Mouse (Mus musculus) embryonic facial prominence, embryonic 13.5 days (tissue): ENCODE measurements at regions not wholly inside any gene's neighbourhood (a gene's known extent, or its start where the extent isn't known, plus 50 kb on each side); places are given as distances from the start of the nearest gene placed in this dataset.
"Not testable (repeated sequence)": the region's sequence is repeated elsewhere in the genome, so short reads cannot be mapped to it uniquely, and the experiment has no call there.

ENCODE experiments used
- ATAC-seq: fragments of 200-750 bp; cut with Nextera tagmentation; 2 replicates; pipeline ENCODE4 v1.8.0; 2017; ENCODE audit warnings: low read depth; ENCODE audit not compliant: insufficient number of reproducible peaks, insufficient read depth, low FRiP score, low TSS enrichment
- H3K27ac ChIP-seq: fragments of 300-500 bp; sonication (generic); 2 replicates; pipeline ENCODE4 v1.5.1; 2015; ENCODE audit warnings: moderate library complexity, mild to moderate bottlenecking, inconsistent platforms
- H3K27me3 ChIP-seq: fragments of 300-500 bp; sonication (generic); 2 replicates; pipeline ENCODE4 v1.6.1; 2015; ENCODE audit warnings: mild to moderate bottlenecking, inconsistent platforms
- H3K36me3 ChIP-seq: fragments of 300-500 bp; sonication (generic); 2 replicates; pipeline ENCODE4 v1.6.1; 2015; ENCODE audit warnings: mild to moderate bottlenecking, inconsistent platforms
- H3K4me1 ChIP-seq: fragments of 300-500 bp; sonication (generic); 2 replicates; pipeline ENCODE4 v1.6.1; 2015; ENCODE audit warnings: inconsistent platforms
- H3K4me2 ChIP-seq: fragments of 300-500 bp; sonication (generic); 2 replicates; pipeline ENCODE4 v1.6.1; 2015; ENCODE audit warnings: moderate library complexity, mild to moderate bottlenecking, inconsistent platforms
- H3K4me3 ChIP-seq: fragments of 300-500 bp; sonication (generic); 2 replicates; pipeline ENCODE4 v1.5.1; 2015; ENCODE audit warnings: mild to moderate bottlenecking, inconsistent platforms
- H3K9ac ChIP-seq: fragments of 300-500 bp; sonication (generic); 2 replicates; pipeline ENCODE4 v1.6.1; 2015; ENCODE audit warnings: mild to moderate bottlenecking, inconsistent platforms
- H3K9me3 ChIP-seq: fragments of 300-500 bp; sonication (generic); 2 replicates; pipeline ENCODE4 v1.6.1; 2016; ENCODE audit warnings: inconsistent platforms
- WGBS: fragments of 180-500 bp; shearing (Covaris S2); methylation state at CpG from one replicate; pipeline ENCODE4 v1.1.7; 2015; ENCODE audit warnings: mixed read lengths; 5-methylcytosine and 5-hydroxymethylcytosine counted together

DNA sequence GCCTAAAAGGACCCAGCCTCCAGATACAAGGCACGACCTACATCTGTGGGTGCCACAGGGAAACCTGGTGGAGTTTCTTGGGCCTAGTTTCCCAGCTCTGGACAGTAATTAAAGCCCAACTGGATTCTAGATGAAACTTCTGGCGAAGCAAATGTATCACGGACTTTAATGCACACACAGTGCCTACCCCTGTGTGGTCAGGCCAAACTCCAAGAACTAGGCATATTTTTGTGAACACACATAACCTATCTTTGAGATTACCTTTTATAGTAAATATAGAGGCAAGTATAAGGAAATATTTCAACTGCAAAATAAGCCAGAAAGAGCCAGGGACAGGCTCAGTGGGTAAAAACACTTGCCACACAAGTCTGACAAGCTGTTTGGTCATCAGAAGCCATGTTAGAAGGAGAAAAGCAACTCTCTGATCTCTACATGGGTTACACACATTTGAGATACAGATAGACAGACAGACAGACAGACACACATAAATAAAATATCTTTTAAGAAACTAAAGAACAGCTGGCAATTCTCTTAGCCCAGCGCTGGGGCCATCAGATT, 63.7 kb upstream of the Cpm start:
- H3K4me2 ChIP-seq, result no peak overlapping the region
- no peak overlapping the region for H3K4me3 ChIP-seq
- peaks cover 5% of the 10 kb centered on the region; the same call in 1 of the 2 replicates for H3K4me1 ChIP-seq
- ATAC-seq, result no peak
- peaks cover 12% of the 10 kb centered on the region for H3K27me3 ChIP-seq
- H3K36me3 ChIP-seq, result no peaks in the 10 kb centered on the region
- no peak overlapping the region for H3K9ac ChIP-seq
- 0 out of 2 replicates have a peak, but pooled peaks cover 2% of the 10 kb centered on the region for H3K9me3 ChIP-seq
- no peak overlapping the region for H3K27ac ChIP-seq
- 90% methylated on average over 4 of the region's 4 CpGs for WGBS

DNA sequence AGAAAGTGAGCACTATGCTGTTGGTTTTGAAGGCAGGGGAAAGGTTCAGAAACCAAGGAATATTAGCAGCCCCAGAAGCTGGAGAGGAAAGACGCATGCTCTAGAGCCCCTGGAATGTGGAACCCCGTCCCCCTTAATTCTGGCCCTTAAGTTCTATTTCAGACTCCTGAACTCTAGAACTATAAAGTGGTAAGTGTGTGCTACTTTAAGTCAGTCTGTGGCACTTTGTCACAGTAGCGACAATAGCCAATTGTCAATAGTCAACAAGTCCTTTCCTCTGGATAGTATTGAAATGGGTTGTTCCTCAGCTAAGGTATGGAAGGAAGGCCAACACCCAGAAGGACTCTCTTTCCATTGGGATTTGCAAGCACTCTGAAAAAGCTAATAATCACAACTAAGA, 64.2 kb upstream of the Cpm start:
- Histone ChIP-seq H3K9me3 (0 out of 2 replicates have a peak, but pooled peaks cover 2% of the 10 kb centered on the region), H3K27ac (no peak overlapping the region), H3K4me3 (no peak overlapping the region), H3K27me3 (peaks cover 8% of the 10 kb centered on the region), H3K4me1 (peaks cover 7% of the 10 kb centered on the region; the same call in 1 of the 2 replicates), H3K9ac (no peak overlapping the region), H3K4me2 (no peak overlapping the region), H3K36me3 (no peaks in the 10 kb centered on the region)
- ATAC-seq, result no peak
- 91% methylated on average over 3 of the region's 3 CpGs for WGBS

DNA sequence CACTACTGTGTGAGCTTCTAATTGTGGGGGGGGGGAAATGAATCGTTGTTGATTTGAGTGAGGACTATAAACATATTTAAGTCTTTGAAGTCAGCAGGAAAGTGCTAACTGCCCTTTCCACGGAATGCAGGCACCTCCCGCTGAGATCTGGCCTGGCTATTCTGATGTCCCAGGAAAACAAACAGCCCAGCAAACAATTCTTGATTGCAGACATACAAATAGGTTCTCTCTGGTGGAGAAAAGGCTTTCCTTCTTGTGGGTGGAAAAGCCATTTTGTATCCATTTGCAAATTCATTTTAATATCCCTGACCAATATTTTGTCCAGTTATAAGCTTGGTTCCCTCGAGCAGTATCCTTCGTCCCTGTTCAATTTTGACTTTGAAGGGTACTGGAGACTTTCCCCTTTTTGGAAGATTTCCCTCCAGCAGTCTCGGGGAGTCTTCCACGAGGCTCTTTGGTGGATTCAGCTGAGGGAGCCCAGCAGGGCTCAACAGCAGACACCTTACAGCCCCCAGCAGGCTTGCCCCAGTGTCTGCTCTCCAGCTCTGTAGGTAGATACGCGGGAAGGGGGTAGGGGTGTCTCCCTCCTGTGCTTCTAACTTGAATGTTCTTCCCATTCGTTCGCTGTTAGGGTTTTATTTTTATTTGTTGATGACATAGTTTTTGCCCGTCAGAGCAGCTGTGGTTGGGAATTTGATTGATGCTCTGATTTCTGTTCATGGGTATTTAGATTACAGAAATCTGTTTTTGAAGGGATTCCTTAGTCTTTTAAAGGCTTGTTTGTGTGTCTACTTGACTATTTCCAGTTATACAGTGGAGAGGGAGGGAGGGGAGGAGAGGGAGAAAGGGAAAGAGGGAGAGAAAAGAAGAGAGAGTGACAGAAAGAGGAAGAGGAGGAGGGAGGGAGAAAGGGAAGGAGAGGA, 64.9 kb upstream of the Cpm start:
- Histone ChIP-seq H3K4me2 (no peak overlapping the region), H3K27me3 (peaks cover 2% of the 10 kb centered on the region), H3K9ac (no peak overlapping the region), H3K36me3 (no peaks in the 10 kb centered on the region), H3K9me3 (0 out of 2 replicates have a peak, but pooled peaks cover 2% of the 10 kb centered on the region), H3K27ac (no peak overlapping the region), H3K4me1 (peaks cover 14% of the 10 kb centered on the region), H3K4me3 (no peak overlapping the region)
- 35% methylated on average over 12 of the region's 12 CpGs for WGBS
- no peak for ATAC-seq

DNA sequence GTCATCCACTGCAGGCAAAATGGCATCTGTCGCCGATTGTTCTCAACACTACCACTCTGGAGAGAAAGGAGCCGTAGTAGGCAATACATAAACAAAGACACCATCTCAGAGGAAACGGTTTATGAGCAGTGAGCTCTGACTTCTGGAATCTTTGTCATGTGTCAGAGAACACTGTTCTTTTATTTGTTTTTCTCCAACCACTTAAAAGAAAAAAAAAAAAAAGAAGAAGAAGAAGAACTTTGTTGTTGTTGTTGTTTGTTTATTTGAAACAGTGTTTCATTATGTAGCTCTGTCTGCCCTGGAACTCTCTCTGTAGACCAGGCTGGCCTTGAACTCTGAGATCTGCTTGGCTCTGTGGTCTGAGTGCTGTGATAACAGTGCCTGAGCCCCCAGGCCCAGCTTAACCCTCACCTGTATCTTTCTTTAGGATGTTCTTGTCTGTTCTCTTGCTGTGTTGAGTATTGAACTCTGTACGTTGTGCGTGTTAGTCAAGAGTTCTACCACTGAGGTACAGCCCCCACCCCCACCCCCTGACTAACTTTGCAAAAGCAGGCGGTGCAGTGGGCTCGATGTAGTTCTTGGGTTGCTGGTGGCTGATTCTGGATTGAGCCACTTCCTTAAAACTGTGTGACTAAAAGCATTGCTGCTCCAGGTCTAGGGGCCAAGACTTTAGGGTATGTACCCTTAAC, 65.7 kb upstream of the Cpm start:
- H3K4me3 ChIP-seq, result no peak overlapping the region

DNA sequence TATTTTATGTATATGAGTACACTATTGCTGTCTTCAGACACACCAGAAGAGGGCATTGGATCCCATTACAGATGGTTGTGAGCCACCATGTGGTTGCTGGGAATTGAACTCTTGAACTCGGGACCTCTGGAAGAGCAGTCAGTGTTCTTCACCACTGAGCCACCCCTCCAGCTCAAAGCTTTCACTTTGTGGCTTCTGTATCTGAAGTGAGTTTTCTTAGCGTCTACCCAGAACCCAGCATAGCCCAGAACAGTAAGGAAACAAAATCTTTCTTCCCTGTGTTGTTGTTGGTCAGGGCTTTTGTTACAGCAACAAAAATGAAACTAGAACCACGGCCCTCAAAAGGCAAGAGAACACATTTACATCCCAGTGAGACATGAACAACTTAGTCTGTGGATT, 66.5 kb upstream of the Cpm start:
- not testable (repeated sequence) for H3K36me3 ChIP-seq, H3K4me3 ChIP-seq, H3K4me2 ChIP-seq, ATAC-seq, H3K27ac ChIP-seq, H3K27me3 ChIP-seq, H3K9ac ChIP-seq, H3K9me3 ChIP-seq
- peaks cover 16% of the 10 kb centered on the region for H3K4me1 ChIP-seq
- WGBS, result 82% methylated on average over 3 of the region's 3 CpGs

More for the DNA sequence above, 65.7 kb upstream of the Cpm start:
- H3K9me3 ChIP-seq, result 0 out of 2 replicates have a peak, but pooled peaks cover 2% of the 10 kb centered on the region
- H3K27ac ChIP-seq, result no peak overlapping the region
- 0 out of 2 replicates have a peak, but pooled peaks cover 4% of the 10 kb centered on the region for H3K27me3 ChIP-seq
- no peaks in the 10 kb centered on the region for H3K36me3 ChIP-seq
- no peak overlapping the region for H3K4me2 ChIP-seq
- 68% methylated on average over 8 of the region's 8 CpGs for WGBS
- H3K4me1 ChIP-seq, result peaks cover 16% of the 10 kb centered on the region
- H3K9ac ChIP-seq, result no peak overlapping the region
- no peak for ATAC-seq

DNA sequence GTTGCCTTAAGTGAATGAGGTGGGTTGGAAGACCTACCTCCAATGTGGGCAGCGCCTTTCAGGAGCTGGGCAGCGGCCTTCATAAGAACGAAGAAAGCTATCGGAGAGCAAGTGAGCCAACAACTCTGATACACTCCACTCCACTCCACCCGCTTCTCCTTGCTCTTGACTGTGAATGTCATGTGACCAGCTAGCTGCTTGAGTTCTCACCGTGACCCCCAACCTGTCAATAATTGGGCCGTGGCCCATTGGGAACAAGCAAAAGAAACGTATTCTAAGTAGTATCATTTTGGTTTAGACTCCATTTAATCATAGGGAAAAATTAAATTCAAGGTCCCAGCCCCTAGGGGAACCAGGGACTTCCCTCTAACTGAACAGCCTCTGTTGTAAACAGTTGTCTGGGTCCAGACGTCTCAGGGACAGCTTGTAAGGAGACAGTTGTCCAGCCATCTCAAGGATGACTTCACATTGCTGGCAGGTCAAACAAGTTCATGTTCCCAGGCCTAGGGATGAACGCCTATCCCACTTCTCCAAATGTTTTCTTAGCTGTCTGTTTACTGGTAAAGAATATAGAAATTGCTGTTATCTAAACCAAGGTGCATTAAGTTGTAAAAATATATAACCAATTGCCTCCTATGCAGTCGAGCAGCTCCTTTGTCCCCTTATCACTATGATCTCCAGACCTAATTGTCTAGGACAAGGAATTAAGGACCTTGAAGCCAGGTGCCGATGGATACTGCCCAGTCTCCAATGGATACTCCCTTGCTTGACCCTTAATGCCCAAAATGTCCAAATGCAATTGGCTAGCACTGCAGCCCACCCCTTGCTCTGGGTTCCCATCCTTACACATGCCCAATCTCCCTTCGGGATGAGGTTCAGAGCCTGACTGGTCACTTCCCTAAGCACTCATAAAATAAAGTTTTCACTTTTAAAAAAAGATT, 67.1 kb upstream of the Cpm start:
- H3K27ac ChIP-seq, result no peak overlapping the region
- H3K9me3 ChIP-seq, result 0 out of 2 replicates have a peak, but pooled peaks cover 2% of the 10 kb centered on the region
- H3K36me3 ChIP-seq, result no peaks in the 10 kb centered on the region
- peaks cover 16% of the 10 kb centered on the region for H3K4me1 ChIP-seq
- ATAC-seq, result no peak
- 89% methylated on average over 13 of the region's 13 CpGs for WGBS
- H3K27me3 ChIP-seq, result 0 out of 2 replicates have a peak, but pooled peaks cover 4% of the 10 kb centered on the region
- H3K9ac ChIP-seq, result no peak overlapping the region
- no peak overlapping the region for H3K4me3 ChIP-seq
- no peak overlapping the region for H3K4me2 ChIP-seq

DNA sequence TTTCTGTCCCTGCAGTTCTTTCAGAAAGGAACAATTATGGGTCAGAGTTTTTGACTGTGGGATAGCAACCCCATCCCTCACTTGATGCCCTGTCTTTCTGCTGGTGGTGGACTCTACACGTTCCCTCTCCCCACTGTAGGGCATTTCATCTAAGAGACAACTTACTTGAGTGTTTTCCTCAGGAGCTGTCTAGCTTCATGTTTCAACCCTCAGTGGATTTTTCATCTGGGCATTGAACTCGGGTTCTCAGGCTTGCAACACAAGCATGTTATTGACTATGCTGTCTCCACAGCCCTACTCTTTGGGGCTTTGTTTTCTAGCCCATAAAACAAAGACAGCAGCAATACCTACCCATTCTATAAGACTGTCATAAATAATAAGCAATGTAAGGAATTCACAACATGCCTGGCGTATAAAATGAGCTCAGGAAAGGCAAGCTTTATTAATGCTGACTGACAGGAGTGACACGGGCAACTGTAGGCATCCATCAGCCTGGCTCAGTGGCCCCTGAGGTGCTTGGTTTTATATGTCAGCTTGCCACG, 68.0 kb upstream of the Cpm start:
- Histone ChIP-seq H3K4me2 (no peak overlapping the region), H3K36me3 (no peaks in the 10 kb centered on the region), H3K9me3 (0 out of 2 replicates have a peak, but pooled peaks cover 2% of the 10 kb centered on the region), H3K27ac (no peak overlapping the region), H3K9ac (no peak overlapping the region), H3K27me3 (0 out of 2 replicates have a peak, but pooled peaks cover 4% of the 10 kb centered on the region), H3K4me1 (peaks cover 18% of the 10 kb centered on the region), H3K4me3 (no peak overlapping the region)
- ATAC-seq, result no peak
- WGBS, result 56% methylated on average over 5 of the region's 5 CpGs

DNA sequence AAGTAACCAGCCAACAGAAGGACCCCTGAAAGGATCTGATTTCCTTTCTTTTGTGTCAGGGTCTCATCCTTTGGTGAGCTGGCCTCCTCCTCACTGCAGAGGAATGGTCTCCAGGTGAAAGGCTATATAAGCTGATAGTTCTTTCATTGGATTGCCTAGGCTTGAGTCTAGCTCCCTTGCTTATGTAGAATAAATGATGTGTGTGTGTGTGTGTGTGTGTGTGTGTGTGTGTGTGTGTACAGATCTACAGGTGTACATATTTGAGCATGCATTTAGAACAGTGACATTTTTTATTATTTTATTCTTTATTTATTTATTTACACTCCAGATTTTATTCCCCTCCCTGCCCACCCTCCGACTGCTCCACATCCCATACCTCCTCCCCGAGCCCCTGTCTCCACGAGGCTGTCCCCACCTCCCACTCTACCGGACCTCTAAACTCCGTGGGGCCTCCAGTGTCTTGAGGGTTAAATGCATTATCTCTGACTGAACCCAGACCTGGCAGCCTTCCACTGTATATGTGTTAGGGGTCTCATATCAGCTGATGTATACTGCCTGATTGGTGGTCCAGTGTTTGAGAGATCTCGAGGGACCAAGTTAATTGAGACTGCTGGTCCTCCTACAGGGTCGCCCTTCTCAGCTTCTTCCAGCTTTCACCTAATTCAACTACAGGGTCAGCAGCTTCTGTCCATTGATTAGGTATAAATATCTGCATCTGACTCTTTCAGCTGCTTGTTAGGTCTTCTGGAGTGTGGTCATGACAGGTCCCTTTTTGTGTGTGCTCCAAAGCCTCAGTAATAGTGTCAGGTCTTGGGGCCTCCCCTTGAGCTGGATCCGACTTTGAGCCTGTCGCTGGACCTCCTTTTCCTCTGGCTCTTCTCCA, 68.7 kb upstream of the Cpm start:
- no peak overlapping the region for H3K27ac ChIP-seq
- H3K4me2 ChIP-seq, result no peak overlapping the region
- H3K36me3 ChIP-seq, result no peaks in the 10 kb centered on the region
- no peak for ATAC-seq
- H3K9me3 ChIP-seq, result no peaks in the 10 kb centered on the region
- peaks cover 4% of the 10 kb centered on the region; the same call in 1 of the 2 replicates for H3K27me3 ChIP-seq
- no peak overlapping the region for H3K4me3 ChIP-seq
- peaks cover 23% of the 10 kb centered on the region for H3K4me1 ChIP-seq
- WGBS, result 80% methylated on average over 9 of the region's 9 CpGs
- no peak overlapping the region for H3K9ac ChIP-seq

DNA sequence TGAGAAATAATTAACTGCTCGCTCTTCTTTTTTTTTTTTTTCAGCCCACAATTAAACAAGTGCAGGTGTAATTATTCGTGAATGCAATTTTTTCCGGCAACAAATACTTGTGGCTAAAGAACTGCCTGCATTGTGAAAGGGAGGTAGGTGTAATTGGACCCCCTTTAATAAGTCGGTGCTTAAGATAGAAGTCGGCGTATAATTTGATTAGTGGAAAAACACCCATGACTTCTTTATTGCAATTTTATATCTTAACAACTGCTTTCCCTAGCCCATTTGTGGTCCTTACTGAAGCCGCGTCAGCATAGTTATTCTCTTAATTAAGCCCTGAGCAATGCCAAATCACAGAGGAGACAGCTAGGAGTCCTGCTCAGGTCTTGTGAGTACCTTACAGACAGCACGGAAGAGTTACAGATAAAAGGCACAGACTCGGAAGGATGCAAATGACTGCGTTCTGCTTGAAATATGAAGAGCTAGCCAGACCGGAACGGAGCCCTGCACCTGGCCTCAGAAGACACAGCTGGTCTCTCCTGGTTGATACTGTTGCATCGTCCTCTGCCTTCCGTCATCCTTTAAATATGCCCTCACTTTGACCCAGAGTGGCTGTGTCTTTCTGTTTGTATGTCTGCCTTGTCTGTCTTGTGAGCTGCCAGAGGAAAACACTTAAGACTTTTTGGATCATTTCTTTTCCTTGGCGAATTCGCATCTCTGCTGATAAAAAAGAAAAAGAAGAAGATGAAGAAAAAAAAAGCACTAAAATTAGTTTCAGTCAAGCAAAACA, 69.5 kb upstream of the Cpm start:
- Histone ChIP-seq H3K9me3 (no peaks in the 10 kb centered on the region), H3K4me2 (peak overlapping the region; percentile 26), H3K27ac (no peak overlapping the region), H3K27me3 (peaks cover 4% of the 10 kb centered on the region; the same call in 1 of the 2 replicates), H3K4me3 (no peak overlapping the region), H3K9ac (0 out of 2 replicates have a peak overlapping the region, but pooled peaks have one; percentile 6), H3K36me3 (no peaks in the 10 kb centered on the region), H3K4me1 (peaks cover 23% of the 10 kb centered on the region)
- WGBS, result 38% methylated on average over 17 of the region's 17 CpGs
- no peak for ATAC-seq
